Mouse (Mus musculus) lung, adult 2 months (tissue): ENCODE results near the gene Cox14.

Experiments used
- CTCF ChIP-seq: fragments of 200-500 bp; IDR thresholded peaks from 2 replicates; pipeline ENCODE4 v1.5.1; 2011; ENCODE audit warnings: mild to moderate bottlenecking, low read length, control low read depth; ENCODE audit not compliant: insufficient read depth
- POLR2A ChIP-seq: fragments of 200-500 bp; IDR thresholded peaks from 2 replicates; pipeline ENCODE4 v1.6.1; 2011; ENCODE audit warnings: low read depth, mild to moderate bottlenecking, control low read depth, low read length, borderline replicate concordance; ENCODE audit errors: extremely low read depth

- TF ChIP-seq POLR2A (no peak), CTCF (no peak)
Observed at GRCm38 (mm10) chr15:99731167-99731566, 5.7 kb downstream of the Cox14 start.
